Mouse (Mus musculus): ENCODE data around the gene Musk.

DNA sequence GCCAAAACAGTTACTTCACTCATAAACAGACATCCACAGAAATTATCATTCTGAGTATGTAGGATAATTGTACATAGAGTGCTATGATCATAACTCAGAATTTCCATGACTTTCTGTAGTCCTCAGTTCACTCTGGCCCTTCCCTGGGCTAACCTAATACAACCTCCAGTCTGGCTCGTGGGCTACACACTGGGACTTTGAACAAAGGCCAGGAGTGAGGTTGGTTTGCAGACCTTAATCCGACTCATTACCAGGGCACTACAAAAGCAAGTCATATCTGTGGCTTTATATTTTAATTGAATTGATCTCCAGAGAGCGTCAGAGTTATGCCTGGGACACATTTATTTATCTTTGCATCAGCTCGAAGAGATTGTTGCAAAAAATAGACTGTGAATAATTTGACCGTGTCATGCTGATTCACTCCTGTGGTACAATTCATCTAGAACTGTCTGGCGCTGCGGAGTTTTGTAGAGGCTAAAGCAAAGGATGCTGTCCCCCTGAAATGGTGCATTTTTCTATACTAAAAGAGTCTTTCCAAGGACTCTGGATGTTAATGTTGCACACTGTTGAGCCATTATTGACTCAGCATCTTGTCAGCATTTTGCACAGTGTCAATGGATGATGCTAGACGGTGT lies 10.4 kb upstream of the Musk start:
- TF ChIP-seq CTCF (IDR thresholded peaks at IDR 0.05; ENCODE audit: low read depth), result no peak
- no peak for TF ChIP-seq EP300 (IDR thresholded peaks at IDR 0.05; ENCODE audit: low read depth)
